Mouse (Mus musculus): ENCODE data around the gene Csnka2ip. TPM values are rescaled to one million over a fixed set of nuclear protein-coding genes. Genes with fewer than 3 reads are reported as not detected.

Gene Csnka2ip
- polyA plus RNA-seq, 1 experiment: not detected

GRCm38 (mm10) chr16:64586825-64587224, 15.4 kb downstream of the Csnka2ip start:
- Histone ChIP-seq H3K4me1 (ENCODE audit: control insufficient read depth, insufficient read depth, insufficient read length) (no peaks in the 10 kb centered on the region), H3K4me3 (ENCODE audit: extremely low read depth, insufficient read depth, insufficient read length) (no peak overlapping the region), H3K36me3 (ENCODE audit: control insufficient read depth, insufficient read depth, low read length) (no peaks in the 10 kb centered on the region), H3K27ac (ENCODE audit: insufficient read depth, low read length) (no peak overlapping the region), H3K27me3 (ENCODE audit: control insufficient read depth, insufficient read depth, low read length) (no peaks in the 10 kb centered on the region)
- WGBS: 58% methylated on average over 2 of the region's 2 CpGs
- no peak for TF ChIP-seq POLR2A (IDR thresholded peaks at IDR 0.05; ENCODE audit: low read depth, low read length)
- no peak for TF ChIP-seq CTCF (IDR thresholded peaks at IDR 0.05; ENCODE audit: extremely low read depth, insufficient read depth, insufficient read length, insufficient replicate concordance)
- no peak for DNase-seq (ENCODE audit: low read depth in 1 of 2, low spot score in 2 of 2)

DNA sequence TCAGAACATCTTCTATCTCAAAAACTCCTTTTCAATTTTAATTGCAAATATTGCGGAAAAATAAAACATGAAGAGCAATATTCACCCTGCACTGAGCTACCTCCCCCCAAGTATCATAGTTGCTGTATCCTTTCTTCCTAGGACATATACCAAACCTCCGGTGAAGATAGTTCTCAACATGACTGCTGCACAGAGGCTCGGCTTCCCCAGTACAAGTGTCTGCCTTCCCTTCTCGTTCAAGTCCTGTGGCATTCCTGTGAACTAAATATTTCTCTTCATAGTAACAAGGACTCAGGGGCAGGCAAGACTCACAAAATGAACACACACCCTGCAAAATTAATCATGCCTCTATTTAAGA, 16.0 kb downstream of the Csnka2ip start:
- 87% methylated on average over 4 of the region's 4 CpGs for WGBS
- TF ChIP-seq CTCF (IDR thresholded peaks at IDR 0.05; ENCODE audit: extremely low read depth, insufficient read depth, insufficient read length, insufficient replicate concordance) (no peak), POLR2A (IDR thresholded peaks at IDR 0.05; ENCODE audit: low read depth, low read length) (no peak)
- Histone ChIP-seq H3K4me3 (ENCODE audit: extremely low read depth, insufficient read depth, insufficient read length) (no peak overlapping the region), H3K36me3 (ENCODE audit: control insufficient read depth, insufficient read depth, low read length) (no peaks in the 10 kb centered on the region), H3K4me1 (ENCODE audit: control insufficient read depth, insufficient read depth, insufficient read length) (no peaks in the 10 kb centered on the region), H3K27me3 (ENCODE audit: control insufficient read depth, insufficient read depth, low read length) (no peaks in the 10 kb centered on the region), H3K27ac (ENCODE audit: insufficient read depth, low read length) (no peak overlapping the region)
- no peak for DNase-seq (ENCODE audit: low read depth in 1 of 2, low spot score in 2 of 2)

GRCm38 (mm10) chr16:64585599-64586261, 16.5 kb downstream of the Csnka2ip start:
- 92% methylated on average over 8 of the region's 8 CpGs for WGBS
- TF ChIP-seq CTCF (IDR thresholded peaks at IDR 0.05; ENCODE audit: extremely low read depth, insufficient read depth, insufficient read length, insufficient replicate concordance): no peak
- TF ChIP-seq POLR2A (IDR thresholded peaks at IDR 0.05; ENCODE audit: low read depth, low read length): no peak

GRCm38 (mm10) chr16:64584591-64584990, 17.6 kb downstream of the Csnka2ip start:
- no peaks in the 10 kb centered on the region for H3K4me1 ChIP-seq (ENCODE audit: control insufficient read depth, insufficient read depth, insufficient read length)
- H3K4me3 ChIP-seq (ENCODE audit: extremely low read depth, insufficient read depth, insufficient read length): no peak overlapping the region
- no peaks in the 10 kb centered on the region for H3K36me3 ChIP-seq (ENCODE audit: control insufficient read depth, insufficient read depth, low read length)
- 85% methylated on average over 4 of the region's 4 CpGs for WGBS
- no peak for DNase-seq (ENCODE audit: low read depth in 1 of 2, low spot score in 2 of 2)
- no peaks in the 10 kb centered on the region for H3K27me3 ChIP-seq (ENCODE audit: control insufficient read depth, insufficient read depth, low read length)
- TF ChIP-seq POLR2A (IDR thresholded peaks at IDR 0.05; ENCODE audit: low read depth, low read length) (no peak), CTCF (IDR thresholded peaks at IDR 0.05; ENCODE audit: extremely low read depth, insufficient read depth, insufficient read length, insufficient replicate concordance) (no peak)
- H3K27ac ChIP-seq (ENCODE audit: insufficient read depth, low read length): no peak overlapping the region

More at GRCm38 (mm10) chr16:64585599-64586261, 16.5 kb downstream of the Csnka2ip start:
- Histone ChIP-seq H3K36me3 (ENCODE audit: control insufficient read depth, insufficient read depth, low read length) (no peaks in the 10 kb centered on the region), H3K27ac (ENCODE audit: insufficient read depth, low read length) (no peak overlapping the region), H3K4me3 (ENCODE audit: extremely low read depth, insufficient read depth, insufficient read length) (no peak overlapping the region), H3K27me3 (ENCODE audit: control insufficient read depth, insufficient read depth, low read length) (no peaks in the 10 kb centered on the region), H3K4me1 (ENCODE audit: control insufficient read depth, insufficient read depth, insufficient read length) (no peaks in the 10 kb centered on the region)
- no peak for DNase-seq (ENCODE audit: low read depth in 1 of 2, low spot score in 2 of 2)

DNA sequence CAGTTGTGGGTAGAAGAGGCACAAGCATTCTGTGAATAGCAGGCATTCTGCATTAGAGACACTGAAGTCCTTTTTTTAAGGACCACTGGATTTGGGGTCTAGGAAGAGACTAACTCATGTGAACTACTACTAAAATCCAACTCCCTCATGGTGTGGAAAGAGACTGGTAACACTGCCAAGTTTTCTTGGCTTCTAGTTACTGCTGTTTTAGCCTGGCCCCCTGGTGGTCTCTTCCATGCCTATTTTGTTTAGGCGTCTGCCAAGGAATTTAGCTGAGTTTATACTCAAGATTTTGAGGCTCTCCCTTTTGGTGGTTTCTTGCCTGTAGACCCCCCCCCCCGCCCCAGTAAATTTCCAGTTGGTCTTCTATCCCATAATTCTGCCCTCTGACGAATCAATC, 18.8 kb downstream of the Csnka2ip start:
- TF ChIP-seq POLR2A (IDR thresholded peaks at IDR 0.05; ENCODE audit: low read depth, low read length) (no peak), CTCF (IDR thresholded peaks at IDR 0.05; ENCODE audit: extremely low read depth, insufficient read depth, insufficient read length, insufficient replicate concordance) (no peak)
- H3K27ac ChIP-seq (ENCODE audit: insufficient read depth, low read length): no peak overlapping the region
- no peaks in the 10 kb centered on the region for H3K27me3 ChIP-seq (ENCODE audit: control insufficient read depth, insufficient read depth, low read length)
- DNase-seq (ENCODE audit: low read depth in 1 of 2, low spot score in 2 of 2): no peak
- WGBS: 74% methylated on average over 3 of the region's 3 CpGs
- no peaks in the 10 kb centered on the region for H3K36me3 ChIP-seq (ENCODE audit: control insufficient read depth, insufficient read depth, low read length)
- H3K4me3 ChIP-seq (ENCODE audit: extremely low read depth, insufficient read depth, insufficient read length): no peak overlapping the region
- no peaks in the 10 kb centered on the region for H3K4me1 ChIP-seq (ENCODE audit: control insufficient read depth, insufficient read depth, insufficient read length)

GRCm38 (mm10) chr16:64569496-64569895, 32.7 kb downstream of the Csnka2ip start:
- WGBS: 92% methylated on average over 8 of the region's 8 CpGs
- Histone ChIP-seq H3K4me3 (ENCODE audit: extremely low read depth, insufficient read depth, insufficient read length) (no peak overlapping the region), H3K36me3 (ENCODE audit: control insufficient read depth, insufficient read depth, low read length) (no peaks in the 10 kb centered on the region), H3K27ac (ENCODE audit: insufficient read depth, low read length) (no peak overlapping the region), H3K27me3 (ENCODE audit: control insufficient read depth, insufficient read depth, low read length) (no peaks in the 10 kb centered on the region), H3K4me1 (ENCODE audit: control insufficient read depth, insufficient read depth, insufficient read length) (no peaks in the 10 kb centered on the region)
- no peak for DNase-seq (ENCODE audit: low read depth in 1 of 2, low spot score in 2 of 2)
- no peak for TF ChIP-seq CTCF (IDR thresholded peaks at IDR 0.05; ENCODE audit: extremely low read depth, insufficient read depth, insufficient read length, insufficient replicate concordance)
- TF ChIP-seq POLR2A (IDR thresholded peaks at IDR 0.05; ENCODE audit: low read depth, low read length): no peak

GRCm38 (mm10) chr16:64563081-64563480, 39.1 kb downstream of the Csnka2ip start:
- 60% methylated on average over 1 of the region's 1 CpGs for WGBS
- Histone ChIP-seq H3K36me3 (ENCODE audit: control insufficient read depth, insufficient read depth, low read length) (no peaks in the 10 kb centered on the region), H3K27ac (ENCODE audit: insufficient read depth, low read length) (no peak overlapping the region), H3K27me3 (ENCODE audit: control insufficient read depth, insufficient read depth, low read length) (no peaks in the 10 kb centered on the region), H3K4me1 (ENCODE audit: control insufficient read depth, insufficient read depth, insufficient read length) (no peaks in the 10 kb centered on the region), H3K4me3 (ENCODE audit: extremely low read depth, insufficient read depth, insufficient read length) (no peak overlapping the region)
- no peak for TF ChIP-seq CTCF (IDR thresholded peaks at IDR 0.05; ENCODE audit: extremely low read depth, insufficient read depth, insufficient read length, insufficient replicate concordance)
- no peak for DNase-seq (ENCODE audit: low read depth in 1 of 2, low spot score in 2 of 2)
